Mouse (Mus musculus) adrenal gland, adult 18-20 months (tissue): ENCODE results near the gene Gm10382. TPM values are rescaled to one million over a fixed set of nuclear protein-coding genes. Genes with fewer than 3 reads are reported as not detected.
"Not testable (repeated sequence)": the region's sequence is repeated elsewhere in the genome, so short reads cannot be mapped to it uniquely, and the experiment has no call there.

Experiments used
- DNase-seq, 2 experiments: peaks; one replicate each; pipeline ENCODE4 v3.0.0; 2021 to 2022; ENCODE audit warnings: low spot score in 2 of 2
- total RNA-seq, 2 experiments: library from RNA; stranded (reverse); gene quantifications; 1 replicate in 1 of 2; 2 replicates in 1 of 2; pipeline ENCODE4 v1.2.3; 2021

Gene Gm10382
- total RNA-seq, 2 experiments from 2014 or later, result 0.42 to 0.50 TPM

- DNase-seq, result no peak
Measured at GRCm38 (mm10) chr5:125413763-125414162, 24.6 kb downstream of the Gm10382 start.

GRCm38 (mm10) chr5:125416183-125416582 lies 27.1 kb downstream of the Gm10382 start:
- DNase-seq, result no peak

- no peak for DNase-seq
Measured at GRCm38 (mm10) chr5:125418636-125419035, 29.5 kb downstream of the Gm10382 start.

- no peak for DNase-seq
Measured at GRCm38 (mm10) chr5:125419124-125419523, 30.0 kb downstream of the Gm10382 start.

- no peak for DNase-seq
Measured at GRCm38 (mm10) chr5:125425698-125426276, 36.7 kb downstream of the Gm10382 start.

- no peak for DNase-seq
Measured at GRCm38 (mm10) chr5:125426343-125426742, 37.2 kb downstream of the Gm10382 start.

- not testable (repeated sequence) for DNase-seq
Measured at GRCm38 (mm10) chr5:125432324-125432723, 43.2 kb downstream of the Gm10382 start.

GRCm38 (mm10) chr5:125433793-125434337 lies 44.7 kb downstream of the Gm10382 start, which contains the start of gene Dhx37:
TSS of gene Dhx37 (minus strand) at chr5:125434121.
- DNase-seq, result peak; percentile 86 to 89

- not testable (repeated sequence) for DNase-seq
Measured at GRCm38 (mm10) chr5:125434347-125434746, 45.2 kb downstream of the Gm10382 start.

Other genes with a start within 250 kb of the Gm10382 start
- gene Ncor2, start 210.1 kb upstream of the Gm10382 start, total RNA-seq, result 100 to 1,000 TPM; 195 to 242 TPM
- gene Scarb1, start 48.2 kb upstream of the Gm10382 start, total RNA-seq, result 1,000 to 10,000 TPM; 2,973 to 3,724 TPM
- 1,000 to 10,000 TPM; 1,721 to 2,004 TPM for gene Ubc, start 880 bp downstream of the Gm10382 start, total RNA-seq
- gene Dhx37, start 44.8 kb downstream of the Gm10382 start, total RNA-seq, result 10 to 100 TPM; 16.7 to 19.3 TPM
- gene Bri3bp, start 52.2 kb downstream of the Gm10382 start, total RNA-seq, result 10 to 100 TPM; 18.7 to 32.1 TPM
- 100 to 1,000 TPM in 1 of 2 experiments, 10 to 100 TPM in 1; 90.2 to 165 TPM for gene Aacs, start 86.5 kb downstream of the Gm10382 start, total RNA-seq
- 1 to 10 TPM; 2.0 to 2.1 TPM for gene Tmem132b, start 142.5 kb downstream of the Gm10382 start, total RNA-seq